In the genomic region with DNA sequence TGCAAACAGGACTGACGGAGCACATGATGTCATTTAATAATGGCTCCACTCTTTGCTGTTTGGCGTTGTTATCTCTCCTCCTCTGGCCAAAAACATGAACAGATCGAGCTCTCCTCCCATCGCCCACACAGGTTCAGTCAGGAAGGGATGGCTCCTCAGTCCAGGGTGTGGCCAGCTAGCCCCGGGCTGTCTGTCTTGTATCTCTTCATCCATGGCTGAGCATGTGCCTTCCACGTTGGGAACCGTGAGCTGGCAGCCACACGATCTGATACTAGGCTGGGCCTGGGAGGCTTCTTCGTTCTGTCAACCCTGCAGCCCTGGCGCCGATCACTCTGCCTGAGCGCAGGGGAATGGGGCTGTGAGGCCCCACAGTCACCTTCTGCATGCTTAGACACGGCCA, we compare ENCODE assay signal across 31 mouse cellular contexts. TPM values are rescaled to one million over a fixed set of nuclear protein-coding genes. Genes with fewer than 3 reads are reported as not detected.
DNase-seq lines count a peak whose midpoint lies in the region; ATAC-seq and TF ChIP-seq lines count a peak whose summit lies in the region.
"Had no signal": no experiment of that assay in that cellular context is flagged by ENCODE, and none has a peak within 500 bp of the region (broad histone marks: within the 10 kb centered on the region; RNA-seq: fewer than 3 reads in every experiment).

No protein-coding gene starts in this region.

- H3K27ac ChIP-seq in embryonic facial prominence, embryonic 13.5 days: no peak overlapping the region
- no peak overlapping the region for H3K27ac ChIP-seq in embryonic facial prominence, embryonic 10.5 days (replicated peaks)
- 0 out of 2 replicates have a peak overlapping the region, but pooled peaks have one; percentile 2 for H3K27ac ChIP-seq in hindbrain, embryonic 10.5 days
- H3K27ac ChIP-seq in hindbrain, embryonic 14.5 days: no peak overlapping the region
- H3K27ac ChIP-seq in kidney, postnatal 0 days: no peak overlapping the region
- no peak overlapping the region for H3K27ac ChIP-seq in kidney, adult 2 months (ENCODE audit: insufficient read depth, low read depth, low read length)
- H3K27ac ChIP-seq: embryonic facial prominence, embryonic 12.5 days; forebrain, embryonic 10.5 days; forebrain, embryonic 15.5 days; gastrocnemius, adult 2 months; layer of hippocampus, adult 2 months; left cerebral cortex, adult 2 months; limb, embryonic 13.5 days; lung, embryonic 15.5 days; midbrain, embryonic 12.5 days; neural tube, embryonic 12.5 days had no signal

- no peaks in the 10 kb centered on the region for H3K36me3 ChIP-seq in embryonic facial prominence, embryonic 13.5 days
- H3K36me3 ChIP-seq in embryonic facial prominence, embryonic 10.5 days (replicated peaks): no peaks in the 10 kb centered on the region
- H3K36me3 ChIP-seq in hindbrain, embryonic 10.5 days: no peaks in the 10 kb centered on the region
- no peaks in the 10 kb centered on the region for H3K36me3 ChIP-seq in hindbrain, embryonic 14.5 days (replicated peaks; ENCODE audit: control insufficient read depth, insufficient read depth)
- no peaks in the 10 kb centered on the region for H3K36me3 ChIP-seq in kidney, postnatal 0 days (ENCODE audit: insufficient read depth, low read length)
- H3K36me3 ChIP-seq in kidney, adult 2 months (ENCODE audit: control insufficient read depth, insufficient read depth, low read length): no peaks in the 10 kb centered on the region
- H3K36me3 ChIP-seq: embryonic facial prominence, embryonic 12.5 days; forebrain, embryonic 10.5 days; forebrain, embryonic 15.5 days; limb, embryonic 13.5 days; lung, embryonic 15.5 days; midbrain, embryonic 12.5 days; neural tube, embryonic 12.5 days had no signal

- no peak for TF ChIP-seq POLR2A in kidney, adult 2 months (IDR thresholded peaks at IDR 0.05; ENCODE audit: low read depth, low read length)

- H3K4me2 ChIP-seq in embryonic facial prominence, embryonic 13.5 days: no peak overlapping the region
- no peak overlapping the region for H3K4me2 ChIP-seq in hindbrain, embryonic 14.5 days (replicated peaks)
- H3K4me2 ChIP-seq in kidney, postnatal 0 days (ENCODE audit: low read length): no peak overlapping the region
- H3K4me2 ChIP-seq: embryonic facial prominence, embryonic 12.5 days; forebrain, embryonic 15.5 days; limb, embryonic 13.5 days; liver, embryonic 11.5 days; lung, embryonic 15.5 days; midbrain, embryonic 12.5 days; neural tube, embryonic 12.5 days had no signal

- H3K9me3 ChIP-seq in embryonic facial prominence, embryonic 13.5 days: no peaks in the 10 kb centered on the region
- no peaks in the 10 kb centered on the region for H3K9me3 ChIP-seq in embryonic facial prominence, embryonic 10.5 days
- no peaks in the 10 kb centered on the region for H3K9me3 ChIP-seq in hindbrain, embryonic 10.5 days
- no peaks in the 10 kb centered on the region for H3K9me3 ChIP-seq in hindbrain, embryonic 14.5 days (ENCODE audit: control insufficient read depth, low read length)
- H3K9me3 ChIP-seq in kidney, postnatal 0 days (replicated peaks; ENCODE audit: low read length): no peaks in the 10 kb centered on the region
- H3K9me3 ChIP-seq: embryonic facial prominence, embryonic 12.5 days; forebrain, embryonic 10.5 days; forebrain, embryonic 15.5 days; limb, embryonic 13.5 days; lung, embryonic 15.5 days; midbrain, embryonic 12.5 days; neural tube, embryonic 12.5 days had no signal

- WGBS in embryonic facial prominence, embryonic 13.5 days: 67% methylated on average over 13 of the region's 13 CpGs
- 87% methylated on average over 13 of the region's 13 CpGs for WGBS in embryonic facial prominence, embryonic 10.5 days
- 86% methylated on average over 13 of the region's 13 CpGs for WGBS in hindbrain, embryonic 10.5 days
- 80% methylated on average over 13 of the region's 13 CpGs for WGBS in hindbrain, embryonic 14.5 days
- WGBS in kidney, postnatal 0 days: 50% methylated on average over 13 of the region's 13 CpGs
- WGBS in kidney, adult 2 months: 51% methylated on average over 13 of the region's 13 CpGs

- H3K4me3 ChIP-seq in embryonic facial prominence, embryonic 13.5 days: no peak overlapping the region
- H3K4me3 ChIP-seq in embryonic facial prominence, embryonic 10.5 days: no peak overlapping the region
- no peak overlapping the region for H3K4me3 ChIP-seq in hindbrain, embryonic 10.5 days
- H3K4me3 ChIP-seq in hindbrain, embryonic 14.5 days (replicated peaks; ENCODE audit: low read length): no peak overlapping the region
- no peak overlapping the region for H3K4me3 ChIP-seq in kidney, postnatal 0 days (replicated peaks; ENCODE audit: low read depth, low read length)
- no peak overlapping the region for H3K4me3 ChIP-seq in kidney, adult 2 months (ENCODE audit: insufficient read depth, low read depth, low read length)
- H3K4me3 ChIP-seq: embryonic facial prominence, embryonic 12.5 days; forebrain, embryonic 10.5 days; forebrain, embryonic 15.5 days; gastrocnemius, adult 2 months; layer of hippocampus, adult 2 months; left cerebral cortex, adult 2 months; limb, embryonic 13.5 days; lung, embryonic 15.5 days; midbrain, embryonic 12.5 days; myocyte; neural tube, embryonic 12.5 days had no signal

- intact Hi-C loops in left cerebral cortex, postnatal 25 days (cut with DNase I): no loop called here

- H3K27me3 ChIP-seq in embryonic facial prominence, embryonic 13.5 days: peaks cover 16% of the 10 kb centered on the region
- peaks cover 51% of the 10 kb centered on the region for H3K27me3 ChIP-seq in embryonic facial prominence, embryonic 10.5 days (replicated peaks; ENCODE audit: low read depth, poor library complexity, severe bottlenecking)
- peaks cover 10% of the 10 kb centered on the region; the same call in 1 of the 2 replicates for H3K27me3 ChIP-seq in hindbrain, embryonic 10.5 days (ENCODE audit: insufficient read depth, poor library complexity, severe bottlenecking)
- no peaks in the 10 kb centered on the region for H3K27me3 ChIP-seq in hindbrain, embryonic 14.5 days (ENCODE audit: control insufficient read depth, insufficient read depth, low read length)
- no peaks in the 10 kb centered on the region for H3K27me3 ChIP-seq in kidney, postnatal 0 days (ENCODE audit: insufficient read depth, low read length)
- H3K27me3 ChIP-seq in kidney, adult 2 months (replicated peaks; ENCODE audit: control insufficient read depth, insufficient read depth, low read length): no peaks in the 10 kb centered on the region
- H3K27me3 ChIP-seq: embryonic facial prominence, embryonic 12.5 days; forebrain, embryonic 15.5 days; midbrain, embryonic 12.5 days had no signal

- DNase-seq in embryonic facial prominence, embryonic 10.5 days (ENCODE audit: low spot score): no peak
- DNase-seq in hindbrain, embryonic 10.5 days (ENCODE audit: low spot score): no peak
- DNase-seq in hindbrain, embryonic 14.5 days (ENCODE audit: low spot score): no peak
- DNase-seq in kidney, postnatal 0 days (ENCODE audit: low spot score): no peak
- DNase-seq in kidney, adult 2 months: no peak
- no peak for DNase-seq in left cerebral cortex, postnatal 25 days (ENCODE audit: low spot score in 2 of 2)
- DNase-seq: cerebellum, adult 8-10 months; cerebellum, postnatal 36 days; gastrocnemius, adult 2 months; gastrocnemius, postnatal 36 days; heart, postnatal 10 days; kidney, postnatal 25 days; thymus, adult 2 months; thymus, postnatal 36 days had no signal

- TF ChIP-seq CTCF in kidney, postnatal 0 days (IDR thresholded peaks at IDR 0.05; ENCODE audit: low read depth): no peak
- no peak for TF ChIP-seq CTCF in kidney, adult 2 months (conservative IDR thresholded peaks at IDR 0.05; ENCODE audit: insufficient read depth, insufficient read length, low read depth, low read length)

- peaks cover 4% of the 10 kb centered on the region for H3K4me1 ChIP-seq in embryonic facial prominence, embryonic 13.5 days
- peaks cover 24% of the 10 kb centered on the region for H3K4me1 ChIP-seq in embryonic facial prominence, embryonic 10.5 days
- peaks cover 3% of the 10 kb centered on the region; the same call in 1 of the 2 replicates for H3K4me1 ChIP-seq in hindbrain, embryonic 10.5 days (replicated peaks)
- no peaks in the 10 kb centered on the region for H3K4me1 ChIP-seq in hindbrain, embryonic 14.5 days (replicated peaks; ENCODE audit: control insufficient read depth, insufficient read depth, low read length)
- H3K4me1 ChIP-seq in kidney, postnatal 0 days (replicated peaks; ENCODE audit: insufficient read depth, low read length): peaks cover 4% of the 10 kb centered on the region
- 0 out of 2 replicates have a peak, but pooled peaks cover under 1% of the 10 kb centered on the region for H3K4me1 ChIP-seq in kidney, adult 2 months (ENCODE audit: control insufficient read depth, insufficient read depth, low read length)
- H3K4me1 ChIP-seq: forebrain, embryonic 15.5 days; midbrain, embryonic 12.5 days; neural tube, embryonic 12.5 days had no signal

- ATAC-seq in embryonic facial prominence, embryonic 13.5 days (ENCODE audit: insufficient number of reproducible peaks, insufficient read depth, low FRiP score, low TSS enrichment, low read depth): peak; percentile 35; the same call in 1 of the 2 replicates
- ATAC-seq in hindbrain, embryonic 14.5 days (ENCODE audit: low FRiP score): no peak
- 0 out of 2 replicates have a peak, but pooled peaks have one; percentile 49 for ATAC-seq in kidney, postnatal 0 days (replicated peaks; ENCODE audit: low FRiP score, low read depth)
- ATAC-seq in megakaryocyte progenitor cell, adult 5-6 weeks (replicated peaks; ENCODE audit: poor library complexity): peak; percentile 40; the same call in 1 of the 2 replicates
- ATAC-seq: CD4-positive, CD25-positive, alpha-beta regulatory T cell, adult 4 months; forebrain, embryonic 15.5 days; intestine, postnatal 0 days had no signal

- H3K9ac ChIP-seq in embryonic facial prominence, embryonic 13.5 days: no peak overlapping the region
- no peak overlapping the region for H3K9ac ChIP-seq in hindbrain, embryonic 14.5 days
- H3K9ac ChIP-seq in kidney, postnatal 0 days (ENCODE audit: low read depth, low read length): no peak overlapping the region
- H3K9ac ChIP-seq: embryonic facial prominence, embryonic 12.5 days; forebrain, embryonic 15.5 days; limb, embryonic 13.5 days; lung, embryonic 15.5 days; midbrain, embryonic 12.5 days; neural tube, embryonic 12.5 days had no signal

RNA-seq across cellular contexts. Expression of gene Foxl1, which starts 31.1 kb away (rescaled TPM):
- polyA plus RNA-seq in embryonic facial prominence, embryonic 13.5 days (2015; fragmentation: Nextera tagmentation; extraction: Ambion mirVana): 0.28 and 0.34 TPM in 2 replicates
- 2.8 and 4.6 TPM in 2 replicates for polyA plus RNA-seq in embryonic facial prominence, embryonic 10.5 days (2016; fragmentation: Nextera tagmentation; extraction: Ambion mirVana)
- 1.6 and 3.5 TPM in 2 replicates for polyA plus RNA-seq in hindbrain, embryonic 10.5 days (2016; fragmentation: Nextera tagmentation; extraction: Ambion mirVana)
- 0.12 and 0.25 TPM in 2 replicates for polyA plus RNA-seq in hindbrain, embryonic 14.5 days (2014; fragmentation: Nextera tagmentation; extraction: Ambion mirVana)
- polyA plus RNA-seq in kidney, postnatal 0 days (2015; fragmentation: Nextera tagmentation; extraction: Ambion mirVana): 6.4 and 8.3 TPM in 2 replicates
- polyA plus RNA-seq in kidney, adult 2 months (2012; rRNA removed): 0.75 and 1.2 TPM in 2 replicates
- total RNA-seq in megakaryocyte progenitor cell, adult 5-6 weeks (2015): not detected in 2 replicates
- not detected in 2 replicates for total RNA-seq in megakaryocyte progenitor cell, adult 5-6 weeks (2017)
- under 1 TPM; 0.16 to 0.30 TPM for total RNA-seq in left cerebral cortex, postnatal 25 days (2021)
- total RNA-seq: gastrocnemius, adult 2 months; gastrocnemius, postnatal 36 days; layer of hippocampus, postnatal 14 days; megakaryocyte, adult 5-6 weeks had no signal
- polyA plus RNA-seq: CD4-positive, CD25-positive, alpha-beta regulatory T cell, adult 4 months had no signal

RNA-seq across cellular contexts. Expression of gene Foxc2, which starts 42.8 kb away (rescaled TPM):
- 3.2 and 3.3 TPM in 2 replicates for polyA plus RNA-seq in embryonic facial prominence, embryonic 13.5 days (2015; fragmentation: Nextera tagmentation; extraction: Ambion mirVana)
- 11.7 and 15.2 TPM in 2 replicates for polyA plus RNA-seq in embryonic facial prominence, embryonic 10.5 days (2016; fragmentation: Nextera tagmentation; extraction: Ambion mirVana)
- 7.0 and 13.7 TPM in 2 replicates for polyA plus RNA-seq in hindbrain, embryonic 10.5 days (2016; fragmentation: Nextera tagmentation; extraction: Ambion mirVana)
- 2.9 and 3.1 TPM in 2 replicates for polyA plus RNA-seq in hindbrain, embryonic 14.5 days (2014; fragmentation: Nextera tagmentation; extraction: Ambion mirVana)
- polyA plus RNA-seq in kidney, postnatal 0 days (2015; fragmentation: Nextera tagmentation; extraction: Ambion mirVana): 33.0 and 42.5 TPM in 2 replicates
- 5.8 and 7.4 TPM in 2 replicates for polyA plus RNA-seq in kidney, adult 2 months (2012; rRNA removed)
- total RNA-seq in megakaryocyte progenitor cell, adult 5-6 weeks (2015): not detected in 2 replicates
- total RNA-seq in megakaryocyte progenitor cell, adult 5-6 weeks (2017): not detected in 2 replicates
- 1 to 10 TPM; 1.8 to 2.1 TPM for total RNA-seq in left cerebral cortex, postnatal 25 days (2021)
- total RNA-seq: megakaryocyte, adult 5-6 weeks had no signal
- polyA plus RNA-seq: CD4-positive, CD25-positive, alpha-beta regulatory T cell, adult 4 months had no signal

RNA-seq across cellular contexts. Expression of gene Mthfsd, which starts 50.6 kb away (rescaled TPM):
- 60.5 and 70.5 TPM in 2 replicates for polyA plus RNA-seq in embryonic facial prominence, embryonic 13.5 days (2015; fragmentation: Nextera tagmentation; extraction: Ambion mirVana)
- 68.2 and 72.3 TPM in 2 replicates for polyA plus RNA-seq in embryonic facial prominence, embryonic 10.5 days (2016; fragmentation: Nextera tagmentation; extraction: Ambion mirVana)
- 60.5 and 68.2 TPM in 2 replicates for polyA plus RNA-seq in hindbrain, embryonic 10.5 days (2016; fragmentation: Nextera tagmentation; extraction: Ambion mirVana)
- polyA plus RNA-seq in hindbrain, embryonic 14.5 days (2014; fragmentation: Nextera tagmentation; extraction: Ambion mirVana): 34.6 and 45.6 TPM in 2 replicates
- polyA plus RNA-seq in kidney, postnatal 0 days (2015; fragmentation: Nextera tagmentation; extraction: Ambion mirVana): 56.0 and 60.3 TPM in 2 replicates
- polyA plus RNA-seq in kidney, adult 2 months (2012; rRNA removed): 44.3 and 51.4 TPM in 2 replicates
- total RNA-seq in megakaryocyte progenitor cell, adult 5-6 weeks (2015): 13.9 and 17.4 TPM in 2 replicates
- 20.9 and 21.8 TPM in 2 replicates for total RNA-seq in megakaryocyte progenitor cell, adult 5-6 weeks (2017)
- total RNA-seq in left cerebral cortex, postnatal 25 days (2021): 10 to 100 TPM; 38.3 to 40.7 TPM
